Mouse (Mus musculus): ENCODE results near the gene Ncoa7. TPM values are rescaled to one million over a fixed set of nuclear protein-coding genes. Genes with fewer than 3 reads are reported as not detected.
"Not testable (repeated sequence)": the region's sequence is repeated elsewhere in the genome, so short reads cannot be mapped to it uniquely, and the experiment has no call there.

Ncoa7 gene
- polyA plus RNA-seq, 1 experiment, result 65.5 TPM

- Histone ChIP-seq H3K27ac (ENCODE audit: insufficient read depth, low read length) (no peak overlapping the region), H3K27me3 (ENCODE audit: control insufficient read depth, insufficient read depth, low read length) (no peaks in the 10 kb centered on the region), H3K4me3 (replicated peaks; ENCODE audit: insufficient read depth, low read depth, low read length) (no peak overlapping the region), H3K4me1 (ENCODE audit: control insufficient read depth, insufficient read depth, low read length) (no peaks in the 10 kb centered on the region; the same call in 1 of the 2 replicates)
- WGBS, result 77% methylated on average over 2 of the region's 2 CpGs
- TF ChIP-seq POLR2A (IDR thresholded peaks at IDR 0.05; ENCODE audit: borderline replicate concordance, insufficient read depth, low read length) (no peak), CTCF (IDR thresholded peaks at IDR 0.05; ENCODE audit: borderline replicate concordance, insufficient read depth, low read depth, low read length) (no peak)
- DNase-seq, result no peak
Observed at GRCm38 (mm10) chr10:30678051-30678450, 125.1 kb downstream of the Ncoa7 start.

- Histone ChIP-seq H3K27ac (ENCODE audit: insufficient read depth, low read length) (no peak overlapping the region), H3K4me1 (ENCODE audit: control insufficient read depth, insufficient read depth, low read length) (no peaks in the 10 kb centered on the region), H3K27me3 (ENCODE audit: control insufficient read depth, insufficient read depth, low read length) (no peaks in the 10 kb centered on the region), H3K4me3 (replicated peaks; ENCODE audit: insufficient read depth, low read depth, low read length) (no peak overlapping the region)
- no peak for DNase-seq
- TF ChIP-seq CTCF (IDR thresholded peaks at IDR 0.05; ENCODE audit: borderline replicate concordance, insufficient read depth, low read depth, low read length) (no peak), POLR2A (IDR thresholded peaks at IDR 0.05; ENCODE audit: borderline replicate concordance, insufficient read depth, low read length) (no peak)
- 96% methylated on average over 3 of the region's 3 CpGs for WGBS
Observed at GRCm38 (mm10) chr10:30674825-30675224, 128.3 kb downstream of the Ncoa7 start.

DNA sequence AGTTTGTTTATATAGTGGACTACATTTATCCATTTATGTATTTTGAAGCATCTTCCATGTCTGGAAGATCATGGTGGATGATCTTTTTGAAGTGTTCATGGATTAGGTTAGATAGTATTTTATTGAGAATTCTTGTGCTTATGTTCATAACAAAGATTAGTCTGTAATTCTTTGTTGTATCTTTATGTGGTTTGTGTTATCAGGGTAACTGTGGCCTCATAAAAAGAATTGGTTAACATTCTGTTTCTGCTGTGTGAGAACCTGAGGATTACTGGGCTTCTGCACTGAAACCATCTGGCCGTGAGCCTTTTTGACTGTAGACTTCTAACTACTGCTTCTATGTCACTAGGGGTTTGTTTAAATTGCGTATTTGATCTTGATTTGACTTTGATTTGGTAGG lies 136.5 kb downstream of the Ncoa7 start:
- no peaks in the 10 kb centered on the region for H3K27me3 ChIP-seq (ENCODE audit: control insufficient read depth, insufficient read depth, low read length)

DNA sequence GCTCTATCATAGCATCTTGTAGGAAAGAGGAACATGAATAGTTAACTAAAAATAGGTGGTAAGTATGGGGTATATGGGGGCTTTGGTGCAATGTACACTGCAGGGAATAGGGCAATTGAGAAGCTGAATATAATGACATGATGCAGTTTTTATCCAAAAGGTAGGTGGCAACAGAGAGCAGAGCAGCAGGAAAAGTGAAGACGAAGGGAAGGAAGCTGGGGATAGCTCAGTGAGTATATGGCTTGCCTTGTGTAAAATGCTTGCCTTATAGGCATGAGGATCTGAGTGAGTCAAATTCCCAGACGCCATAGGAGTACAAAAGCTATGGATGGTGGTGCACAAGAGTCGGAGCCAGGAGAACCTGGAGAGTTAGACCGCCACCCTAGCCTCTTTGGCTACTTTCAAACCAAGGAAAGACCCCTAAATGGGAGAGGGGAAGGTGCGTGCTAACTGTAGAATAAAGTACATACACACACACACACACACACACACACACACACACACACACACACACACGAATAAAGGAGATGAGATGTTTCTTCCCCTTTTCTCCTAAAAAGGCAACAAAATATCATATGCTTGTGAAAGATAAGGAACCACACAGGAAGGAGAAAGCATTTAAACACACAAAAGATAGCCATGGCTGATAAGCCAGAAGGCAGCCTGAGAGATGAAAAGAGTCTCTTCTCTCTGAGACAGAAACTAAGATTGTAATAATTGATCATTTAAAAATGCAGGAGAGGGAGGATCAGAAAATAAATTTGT lies 142.4 kb downstream of the Ncoa7 start:
- WGBS, result 85% methylated on average over 6 of the region's 6 CpGs
- Histone ChIP-seq H3K4me1 (ENCODE audit: control insufficient read depth, insufficient read depth, low read length) (no peaks in the 10 kb centered on the region), H3K27ac (ENCODE audit: insufficient read depth, low read length) (no peak overlapping the region), H3K4me3 (replicated peaks; ENCODE audit: insufficient read depth, low read depth, low read length) (no peak overlapping the region), H3K27me3 (ENCODE audit: control insufficient read depth, insufficient read depth, low read length) (no peaks in the 10 kb centered on the region)
- DNase-seq, result peak in 1 of 2 experiments; percentile 12
- TF ChIP-seq CTCF (IDR thresholded peaks at IDR 0.05; ENCODE audit: borderline replicate concordance, insufficient read depth, low read depth, low read length) (peak; percentile 43; the same call in 1 of the 2 replicates), POLR2A (IDR thresholded peaks at IDR 0.05; ENCODE audit: borderline replicate concordance, insufficient read depth, low read length) (no peak)

More for the DNA sequence above, 136.5 kb downstream of the Ncoa7 start:
- no peaks in the 10 kb centered on the region for H3K4me1 ChIP-seq (ENCODE audit: control insufficient read depth, insufficient read depth, low read length)
- H3K4me3 ChIP-seq (replicated peaks; ENCODE audit: insufficient read depth, low read depth, low read length), result no peak overlapping the region
- WGBS, result 88% methylated on average over 2 of the region's 2 CpGs
- TF ChIP-seq CTCF (IDR thresholded peaks at IDR 0.05; ENCODE audit: borderline replicate concordance, insufficient read depth, low read depth, low read length) (no peak), POLR2A (IDR thresholded peaks at IDR 0.05; ENCODE audit: borderline replicate concordance, insufficient read depth, low read length) (no peak)
- H3K27ac ChIP-seq (ENCODE audit: insufficient read depth, low read length), result no peak overlapping the region
- DNase-seq, result no peak

GRCm38 (mm10) chr10:30655655-30656054 lies 147.5 kb downstream of the Ncoa7 start:
- no peaks in the 10 kb centered on the region for H3K4me1 ChIP-seq (ENCODE audit: control insufficient read depth, insufficient read depth, low read length)
- DNase-seq, result no peak
- no peak overlapping the region for H3K4me3 ChIP-seq (replicated peaks; ENCODE audit: insufficient read depth, low read depth, low read length)
- WGBS, result 32% methylated on average over 5 of the region's 5 CpGs
- TF ChIP-seq CTCF (IDR thresholded peaks at IDR 0.05; ENCODE audit: borderline replicate concordance, insufficient read depth, low read depth, low read length) (no peak), POLR2A (IDR thresholded peaks at IDR 0.05; ENCODE audit: borderline replicate concordance, insufficient read depth, low read length) (no peak)
- H3K27me3 ChIP-seq (ENCODE audit: control insufficient read depth, insufficient read depth, low read length), result no peaks in the 10 kb centered on the region
- H3K27ac ChIP-seq (ENCODE audit: insufficient read depth, low read length), result no peak overlapping the region

DNA sequence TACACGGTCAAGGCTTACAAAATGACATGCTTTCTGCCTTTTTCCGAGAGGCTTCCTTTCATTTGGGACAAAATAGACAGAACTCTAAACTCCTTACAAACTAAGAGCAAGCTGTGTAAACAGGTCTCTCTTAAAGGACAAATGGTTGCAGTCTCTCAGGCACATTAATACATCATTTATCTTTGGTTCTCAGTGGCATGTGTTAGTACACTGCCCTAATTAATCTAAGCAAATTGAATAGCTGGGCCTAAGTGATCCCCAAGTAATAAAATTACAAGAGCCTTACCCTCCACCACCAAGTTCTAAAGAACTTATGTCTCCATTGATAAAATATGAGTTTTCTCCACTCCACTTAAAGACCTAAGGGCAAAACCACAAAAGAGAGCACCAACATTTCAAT lies 155.4 kb downstream of the Ncoa7 start:
- TF ChIP-seq CTCF (IDR thresholded peaks at IDR 0.05; ENCODE audit: borderline replicate concordance, insufficient read depth, low read depth, low read length) (no peak), POLR2A (IDR thresholded peaks at IDR 0.05; ENCODE audit: borderline replicate concordance, insufficient read depth, low read length) (no peak)
- DNase-seq, result no peak
- WGBS, result 86% methylated on average over 2 of the region's 2 CpGs

DNA sequence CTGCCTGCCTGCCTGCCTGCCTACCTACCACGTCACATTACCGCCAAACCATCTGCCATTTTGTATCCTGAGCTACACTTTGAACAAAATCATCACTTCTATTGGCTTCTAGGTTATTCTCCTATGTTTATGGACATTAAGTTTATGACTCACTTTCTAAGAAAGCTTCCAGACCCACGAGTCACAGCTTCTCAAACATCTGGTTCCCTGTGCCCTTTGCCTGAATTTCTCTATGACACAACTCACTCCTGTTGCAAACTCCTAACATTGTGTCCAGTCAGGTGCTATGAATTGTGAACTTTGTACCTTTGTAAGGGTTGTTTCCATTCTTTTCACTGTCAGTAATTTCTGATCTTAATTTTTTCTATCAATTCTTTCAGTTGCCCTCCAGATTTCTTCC lies 164.9 kb downstream of the Ncoa7 start:
- Histone ChIP-seq H3K4me3 (replicated peaks; ENCODE audit: insufficient read depth, low read depth, low read length) (no peak overlapping the region), H3K27ac (ENCODE audit: insufficient read depth, low read length) (no peak overlapping the region), H3K27me3 (ENCODE audit: control insufficient read depth, insufficient read depth, low read length) (no peaks in the 10 kb centered on the region), H3K4me1 (ENCODE audit: control insufficient read depth, insufficient read depth, low read length) (no peaks in the 10 kb centered on the region)
- no peak for TF ChIP-seq CTCF (IDR thresholded peaks at IDR 0.05; ENCODE audit: borderline replicate concordance, insufficient read depth, low read depth, low read length)
- TF ChIP-seq POLR2A (IDR thresholded peaks at IDR 0.05; ENCODE audit: borderline replicate concordance, insufficient read depth, low read length), result no peak
- 80% methylated on average over 3 of the region's 3 CpGs for WGBS
- DNase-seq, result no peak

More for the DNA sequence above, 155.4 kb downstream of the Ncoa7 start:
- H3K4me3 ChIP-seq (replicated peaks; ENCODE audit: insufficient read depth, low read depth, low read length), result no peak overlapping the region
- no peak overlapping the region for H3K27ac ChIP-seq (ENCODE audit: insufficient read depth, low read length)
- no peaks in the 10 kb centered on the region for H3K27me3 ChIP-seq (ENCODE audit: control insufficient read depth, insufficient read depth, low read length)
- H3K4me1 ChIP-seq (ENCODE audit: control insufficient read depth, insufficient read depth, low read length), result no peaks in the 10 kb centered on the region

DNA sequence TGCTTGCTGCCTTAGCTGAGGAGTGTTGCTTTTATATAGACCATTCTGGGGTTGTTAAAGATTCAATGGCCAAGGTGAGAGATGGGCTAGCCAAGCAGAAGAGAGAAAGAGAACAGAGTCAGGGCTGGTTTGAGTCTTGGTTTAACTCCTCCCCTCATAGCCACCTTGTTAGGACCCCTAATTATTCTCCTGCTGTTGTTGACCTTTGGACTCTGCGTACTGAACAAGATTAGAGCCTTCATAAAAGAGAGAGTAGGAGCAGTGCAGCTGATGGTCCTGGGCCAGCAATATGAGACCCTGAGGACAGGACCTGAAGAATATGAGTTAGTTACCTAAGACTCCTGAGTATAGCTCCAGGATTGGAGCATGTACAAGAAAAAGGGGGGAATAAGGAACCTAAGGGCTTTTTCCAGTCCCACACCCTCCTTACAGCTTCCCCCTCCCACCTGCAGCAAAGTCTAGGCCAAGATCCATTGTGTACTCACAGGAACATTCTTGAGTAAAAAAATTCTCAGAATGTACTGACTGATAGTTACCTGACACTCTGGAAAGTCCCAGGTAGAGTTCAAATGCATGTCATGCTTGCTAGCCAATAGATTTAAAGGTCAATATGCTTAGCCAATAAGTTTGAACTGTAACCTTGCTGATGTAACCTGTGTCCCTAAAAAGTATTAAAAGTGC lies 166.5 kb downstream of the Ncoa7 start:
- DNase-seq; H3K27me3 ChIP-seq (ENCODE audit: control insufficient read depth, insufficient read depth, low read length); H3K27ac ChIP-seq (ENCODE audit: insufficient read depth, low read length); H3K4me3 ChIP-seq (replicated peaks; ENCODE audit: insufficient read depth, low read depth, low read length); H3K4me1 ChIP-seq (ENCODE audit: control insufficient read depth, insufficient read depth, low read length): not testable (repeated sequence)
- 86% methylated on average over 1 of the region's 1 CpGs for WGBS
